Mouse (Mus musculus): ENCODE measurements at regions not wholly inside any gene's neighbourhood (a gene's known extent, or its start where the extent isn't known, plus 50 kb on each side); places are given as distances from the start of the nearest gene placed in this dataset.

- no peak for DNase-seq (ENCODE audit: low spot score)
- H3K9me3 ChIP-seq = no peaks in the 10 kb centered on the region
- no peak overlapping the region for H3K4me3 ChIP-seq
- WGBS = 86% methylated on average over 3 of the region's 3 CpGs
- H3K27me3 ChIP-seq (ENCODE audit: insufficient read depth, poor library complexity, severe bottlenecking) = no peaks in the 10 kb centered on the region
- H3K36me3 ChIP-seq = no peaks in the 10 kb centered on the region
- H3K27ac ChIP-seq = no peak overlapping the region
- no peaks in the 10 kb centered on the region for H3K4me1 ChIP-seq
These were observed 50.4 kb upstream of the Clnk start for GRCm38 (mm10) chr5:38927051-38927450.

Data from heart, embryonic 10.5 days (tissue).